Mouse (Mus musculus): ENCODE data around the gene Eml4.

DNA sequence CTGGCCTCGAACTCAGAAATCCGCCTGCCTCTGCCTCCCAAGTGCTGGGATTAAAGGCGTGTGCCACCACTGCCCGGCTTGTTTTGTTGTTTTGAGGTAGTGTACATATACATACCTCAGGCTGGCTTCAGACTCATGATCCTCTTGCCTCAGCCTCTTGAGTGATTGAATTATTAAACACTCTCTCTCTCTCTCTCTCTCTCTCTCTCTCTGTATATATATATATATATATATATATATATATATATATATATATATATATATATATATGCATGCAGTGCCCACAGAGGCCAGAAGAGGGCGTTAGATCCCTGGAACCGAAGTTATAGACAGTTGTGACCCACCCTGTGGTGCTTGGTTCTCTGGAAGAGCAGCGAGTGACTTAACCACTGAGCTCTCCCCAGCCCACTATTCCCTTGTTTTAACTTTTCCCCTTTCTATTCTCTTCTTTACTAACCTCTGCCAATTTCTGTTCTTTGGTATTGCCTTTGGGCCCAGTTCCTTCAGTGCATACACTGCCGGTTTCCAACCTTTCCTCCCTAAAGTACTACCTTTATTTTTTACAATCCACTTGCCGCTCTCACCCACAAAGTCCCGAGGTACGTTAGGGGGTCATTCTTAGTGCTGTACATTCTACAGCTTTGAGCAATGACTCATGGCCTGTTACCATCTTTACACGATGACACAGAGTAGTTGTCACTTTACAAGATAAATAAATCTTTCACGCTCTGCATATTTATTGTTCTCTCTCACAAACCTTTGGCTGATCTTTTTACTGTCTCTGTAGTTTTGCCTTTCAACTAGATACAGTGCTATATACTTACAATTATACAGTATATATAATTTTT is 13.5 kb upstream of the Eml4 start:
- TF ChIP-seq POLR2A (IDR thresholded peaks at IDR 0.05; ENCODE audit: extremely low read depth, insufficient read depth, low read length), result no peak
- TF ChIP-seq CTCF (IDR thresholded peaks at IDR 0.05; ENCODE audit: low read depth, low read length), result peak; percentile 32; the same call in 1 of the 2 replicates
